Mouse (Mus musculus): ENCODE results near the gene Crebrf. TPM values are rescaled to one million over a fixed set of nuclear protein-coding genes. Genes with fewer than 3 reads are reported as not detected.
A peak's percentile ranks its signal among the peaks of the same experiment; 100 is the strongest.

The Crebrf gene
- polyA plus RNA-seq, 1 experiment: 9.1 TPM

GRCm38 (mm10) chr17:26778001-26778400 lies 62.6 kb downstream of the Crebrf start:
- WGBS: 93% methylated on average over 4 of the region's 4 CpGs
- DNase-seq: no peak
- H3K4me1 ChIP-seq (ENCODE audit: control insufficient read depth, insufficient read depth, low read length): peaks cover 5% of the 10 kb centered on the region; the same call in 1 of the 2 replicates
- no peak overlapping the region for H3K4me3 ChIP-seq (ENCODE audit: insufficient read depth, low read depth, low read length)
- no peaks in the 10 kb centered on the region for H3K27me3 ChIP-seq (replicated peaks; ENCODE audit: control insufficient read depth, insufficient read depth, low read length)
- no peak overlapping the region for H3K27ac ChIP-seq (ENCODE audit: insufficient read depth, low read depth, low read length)
- no peak for TF ChIP-seq CTCF (conservative IDR thresholded peaks at IDR 0.05; ENCODE audit: insufficient read depth, insufficient read length, low read depth, low read length)
- no peak for TF ChIP-seq POLR2A (IDR thresholded peaks at IDR 0.05; ENCODE audit: low read depth, low read length)
- peaks cover 4% of the 10 kb centered on the region for H3K36me3 ChIP-seq (ENCODE audit: control insufficient read depth, insufficient read depth, low read length)

GRCm38 (mm10) chr17:26778430-26779100 lies 63.1 kb downstream of the Crebrf start:
- DNase-seq: no peak
- Histone ChIP-seq H3K36me3 (ENCODE audit: control insufficient read depth, insufficient read depth, low read length) (peaks cover 4% of the 10 kb centered on the region), H3K4me1 (ENCODE audit: control insufficient read depth, insufficient read depth, low read length) (peaks cover 5% of the 10 kb centered on the region; the same call in 1 of the 2 replicates), H3K27me3 (replicated peaks; ENCODE audit: control insufficient read depth, insufficient read depth, low read length) (no peaks in the 10 kb centered on the region), H3K4me3 (ENCODE audit: insufficient read depth, low read depth, low read length) (no peak overlapping the region), H3K27ac (ENCODE audit: insufficient read depth, low read depth, low read length) (no peak overlapping the region)
- 88% methylated on average over 3 of the region's 3 CpGs for WGBS
- TF ChIP-seq POLR2A (IDR thresholded peaks at IDR 0.05; ENCODE audit: low read depth, low read length) (no peak), CTCF (conservative IDR thresholded peaks at IDR 0.05; ENCODE audit: insufficient read depth, insufficient read length, low read depth, low read length) (no peak)

- no peak for DNase-seq
- 83% methylated on average over 2 of the region's 2 CpGs for WGBS
- H3K36me3 ChIP-seq (ENCODE audit: control insufficient read depth, insufficient read depth, low read length): peaks cover 2% of the 10 kb centered on the region; the same call in 1 of the 2 replicates
Observed at GRCm38 (mm10) chr17:26779471-26779870, 64.0 kb downstream of the Crebrf start.

GRCm38 (mm10) chr17:26780750-26781571 lies 65.5 kb downstream of the Crebrf start, which contains the start of gene Bnip1:
TSS of gene Bnip1 (plus strand) at chr17:26781066.
- peak within 1 kb of the TSS; percentile 64 for H3K4me3 ChIP-seq (ENCODE audit: insufficient read depth, low read depth, low read length)
- no peaks in the 10 kb centered on the region for H3K36me3 ChIP-seq (ENCODE audit: control insufficient read depth, insufficient read depth, low read length)
- under 1% methylated on average over 42 of the region's 42 CpGs for WGBS
- TF ChIP-seq CTCF (conservative IDR thresholded peaks at IDR 0.05; ENCODE audit: insufficient read depth, insufficient read length, low read depth, low read length): no peak
- TF ChIP-seq POLR2A (IDR thresholded peaks at IDR 0.05; ENCODE audit: low read depth, low read length): no peak
- peaks cover 5% of the 10 kb centered on the region; the same call in 1 of the 2 replicates for H3K4me1 ChIP-seq (ENCODE audit: control insufficient read depth, insufficient read depth, low read length)
- H3K27me3 ChIP-seq (replicated peaks; ENCODE audit: control insufficient read depth, insufficient read depth, low read length): no peaks in the 10 kb centered on the region
- H3K27ac ChIP-seq (ENCODE audit: insufficient read depth, low read depth, low read length): peak within 1 kb of the TSS; percentile 14; the same call in 1 of the 2 replicates
- DNase-seq: peak; percentile 88

More at GRCm38 (mm10) chr17:26779471-26779870, 64.0 kb downstream of the Crebrf start:
- no peak overlapping the region for H3K27ac ChIP-seq (ENCODE audit: insufficient read depth, low read depth, low read length)
- no peaks in the 10 kb centered on the region for H3K27me3 ChIP-seq (replicated peaks; ENCODE audit: control insufficient read depth, insufficient read depth, low read length)
- no peak overlapping the region for H3K4me3 ChIP-seq (ENCODE audit: insufficient read depth, low read depth, low read length)
- TF ChIP-seq POLR2A (IDR thresholded peaks at IDR 0.05; ENCODE audit: low read depth, low read length) (no peak), CTCF (conservative IDR thresholded peaks at IDR 0.05; ENCODE audit: insufficient read depth, insufficient read length, low read depth, low read length) (no peak)
- peaks cover 5% of the 10 kb centered on the region; the same call in 1 of the 2 replicates for H3K4me1 ChIP-seq (ENCODE audit: control insufficient read depth, insufficient read depth, low read length)

GRCm38 (mm10) chr17:26781610-26782043 lies 66.2 kb downstream of the Crebrf start:
- DNase-seq: peak; percentile 52
- 9% methylated on average over 5 of the region's 5 CpGs for WGBS
- TF ChIP-seq CTCF (conservative IDR thresholded peaks at IDR 0.05; ENCODE audit: insufficient read depth, insufficient read length, low read depth, low read length): no peak
- TF ChIP-seq POLR2A (IDR thresholded peaks at IDR 0.05; ENCODE audit: low read depth, low read length): no peak
- no peak overlapping the region for H3K27ac ChIP-seq (ENCODE audit: insufficient read depth, low read depth, low read length)
- no peaks in the 10 kb centered on the region for H3K36me3 ChIP-seq (ENCODE audit: control insufficient read depth, insufficient read depth, low read length)
- H3K27me3 ChIP-seq (replicated peaks; ENCODE audit: control insufficient read depth, insufficient read depth, low read length): no peaks in the 10 kb centered on the region
- H3K4me3 ChIP-seq (ENCODE audit: insufficient read depth, low read depth, low read length): peak overlapping the region; percentile 64
- H3K4me1 ChIP-seq (ENCODE audit: control insufficient read depth, insufficient read depth, low read length): peaks cover 5% of the 10 kb centered on the region; the same call in 1 of the 2 replicates

- WGBS: 93% methylated on average over 8 of the region's 8 CpGs
- no peak overlapping the region for H3K4me3 ChIP-seq (ENCODE audit: insufficient read depth, low read depth, low read length)
- DNase-seq: no peak
- TF ChIP-seq POLR2A (IDR thresholded peaks at IDR 0.05; ENCODE audit: low read depth, low read length) (no peak), CTCF (conservative IDR thresholded peaks at IDR 0.05; ENCODE audit: insufficient read depth, insufficient read length, low read depth, low read length) (no peak)
- no peaks in the 10 kb centered on the region; the same call in 1 of the 2 replicates for H3K36me3 ChIP-seq (ENCODE audit: control insufficient read depth, insufficient read depth, low read length)
- peaks cover 5% of the 10 kb centered on the region; the same call in 1 of the 2 replicates for H3K4me1 ChIP-seq (ENCODE audit: control insufficient read depth, insufficient read depth, low read length)
- H3K27me3 ChIP-seq (replicated peaks; ENCODE audit: control insufficient read depth, insufficient read depth, low read length): no peaks in the 10 kb centered on the region
- no peak overlapping the region for H3K27ac ChIP-seq (ENCODE audit: insufficient read depth, low read depth, low read length)
Observed at GRCm38 (mm10) chr17:26784525-26784924, 69.1 kb downstream of the Crebrf start.
